Mouse (Mus musculus): ENCODE results near the gene Spcs3. TPM values are rescaled to one million over a fixed set of nuclear protein-coding genes. Genes with fewer than 3 reads are reported as not detected.

Spcs3 gene
- total RNA-seq, 2 experiments from 2014 or later: 170 to 191 TPM

DNA sequence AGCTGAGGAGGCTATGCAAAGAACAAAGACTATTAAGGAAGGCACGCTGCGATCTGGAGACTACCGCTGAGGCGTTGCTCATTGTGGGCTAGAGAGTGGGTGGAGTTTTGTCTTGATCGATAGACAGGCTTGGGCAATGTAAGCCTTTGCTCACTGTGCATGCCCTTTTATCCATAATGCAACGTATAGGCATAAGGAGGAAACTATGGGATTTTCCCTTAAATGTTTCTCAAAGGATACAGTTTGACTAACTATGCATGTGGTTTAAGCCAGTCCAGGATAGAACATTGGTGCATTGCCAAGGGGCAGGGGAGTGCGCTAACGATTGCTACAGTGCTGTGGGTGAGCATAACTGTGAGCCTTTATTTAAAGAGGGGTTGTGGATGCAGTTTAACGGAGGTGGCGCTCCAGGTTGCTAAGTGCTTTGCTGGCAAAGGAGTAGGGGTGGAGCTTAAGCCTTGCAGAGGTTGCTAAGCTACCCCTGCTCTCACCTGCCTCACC, 20.5 kb downstream of the Spcs3 start:
- ATAC-seq (replicated peaks; ENCODE audit: poor library complexity, severe bottlenecking): peak; percentile 58

DNA sequence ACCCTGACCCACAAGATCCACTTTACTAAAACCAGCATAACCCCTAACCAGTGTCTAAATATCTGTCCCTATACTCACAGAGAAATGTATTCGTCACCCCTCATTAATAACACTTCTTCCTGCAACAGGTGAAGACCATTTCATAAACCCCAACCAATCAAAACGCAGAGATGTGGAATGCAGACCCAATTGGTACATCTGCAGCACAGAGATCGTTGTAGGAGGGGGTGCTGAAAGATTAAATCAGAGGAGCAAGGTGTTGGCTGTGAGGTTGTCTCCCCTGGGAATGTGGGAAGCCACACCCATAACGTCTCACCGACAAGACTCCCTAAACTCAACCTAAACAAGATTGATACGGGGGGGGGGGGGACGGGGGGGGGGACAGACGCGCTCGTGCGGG, 21.0 kb downstream of the Spcs3 start:
- ATAC-seq (replicated peaks; ENCODE audit: poor library complexity, severe bottlenecking): no peak; the same call in 1 of the 2 replicates

DNA sequence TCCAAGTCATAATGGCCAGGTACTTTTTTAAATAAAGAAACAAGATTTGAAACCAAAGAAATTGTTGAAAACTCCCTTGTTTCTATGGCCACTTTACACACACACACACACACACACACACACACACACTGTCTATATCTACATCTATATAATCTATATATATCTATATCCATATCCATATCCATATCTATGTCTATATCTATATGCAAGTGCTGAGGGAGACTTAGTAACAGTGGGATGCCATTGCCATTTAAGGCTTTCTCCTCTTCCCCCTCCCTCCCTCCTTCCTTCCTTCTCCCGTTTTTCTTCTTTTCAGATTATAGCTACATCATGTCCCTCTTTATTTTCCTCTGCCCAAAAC, 21.7 kb downstream of the Spcs3 start:
- ATAC-seq (replicated peaks; ENCODE audit: poor library complexity, severe bottlenecking): no peak

DNA sequence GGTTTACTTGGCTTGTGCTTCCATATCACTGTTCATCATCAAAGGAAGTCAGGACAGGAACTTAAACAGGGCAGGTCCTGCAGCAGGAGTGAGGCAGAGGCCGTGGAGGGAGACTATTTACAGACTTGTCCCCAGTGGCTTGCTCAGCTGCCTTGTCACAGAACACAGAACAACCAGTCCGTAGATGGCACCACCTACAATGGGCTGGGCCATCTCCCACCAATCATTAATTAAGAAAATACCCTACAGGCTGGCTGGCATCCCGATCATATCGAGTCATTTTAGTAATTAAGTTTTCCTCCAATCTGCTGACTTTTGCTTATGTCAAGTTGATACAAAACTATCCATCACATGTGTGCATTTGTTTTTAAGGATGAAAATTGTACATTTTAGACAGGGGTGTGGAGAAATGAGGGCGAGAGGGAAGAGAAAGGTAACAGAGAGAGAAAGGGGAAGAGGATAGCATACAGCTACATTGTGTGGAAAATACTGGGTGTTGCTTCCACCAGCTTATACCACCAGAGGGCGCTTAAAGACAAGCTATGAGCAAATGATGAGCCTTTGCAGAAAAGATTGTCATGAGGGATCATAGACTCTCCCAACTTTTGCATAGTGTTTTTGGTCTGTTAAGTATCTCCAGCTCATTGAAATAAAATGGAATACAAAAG, 22.2 kb downstream of the Spcs3 start:
- ATAC-seq (replicated peaks; ENCODE audit: poor library complexity, severe bottlenecking): peak; percentile 83

DNA sequence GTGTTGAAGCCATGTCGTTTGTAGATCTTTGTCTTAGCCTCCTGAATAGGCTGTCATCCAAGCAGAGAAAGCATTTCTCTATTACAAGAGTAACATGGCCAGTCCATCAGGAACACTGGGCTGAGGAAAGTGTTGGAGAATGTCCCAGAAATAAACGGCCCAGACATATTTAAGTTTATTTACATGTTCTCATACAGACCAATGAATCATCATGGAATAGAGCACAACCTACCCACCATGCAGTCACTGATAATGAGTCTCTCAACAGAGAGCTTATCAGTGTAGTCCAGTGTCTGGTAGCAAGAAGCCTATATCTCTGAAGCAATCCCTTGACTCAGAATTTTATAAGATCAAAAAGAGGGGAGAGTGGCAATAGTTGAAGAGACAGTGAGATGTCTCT, 24.7 kb downstream of the Spcs3 start:
- ATAC-seq (replicated peaks; ENCODE audit: poor library complexity, severe bottlenecking): no peak

DNA sequence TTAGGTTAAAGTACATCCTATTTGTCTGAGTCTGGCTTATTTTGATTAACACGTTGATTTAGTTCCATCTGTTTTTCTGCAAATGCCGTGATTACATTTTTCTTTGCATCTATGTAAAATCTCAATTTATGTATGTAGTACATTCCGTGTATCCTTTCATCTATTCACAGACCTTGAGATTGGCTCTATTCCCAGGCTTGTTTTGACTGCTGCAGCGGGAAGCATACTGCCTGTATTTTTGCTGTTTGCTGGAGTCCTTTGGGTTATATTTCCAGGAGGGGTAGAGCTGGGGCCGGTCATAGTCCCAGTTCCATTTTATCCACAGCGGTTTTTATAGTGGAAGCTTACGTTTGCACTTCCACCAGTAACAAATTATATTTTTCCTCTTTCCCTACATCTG, 26.7 kb downstream of the Spcs3 start:
- no peak for ATAC-seq (replicated peaks; ENCODE audit: poor library complexity, severe bottlenecking)

DNA sequence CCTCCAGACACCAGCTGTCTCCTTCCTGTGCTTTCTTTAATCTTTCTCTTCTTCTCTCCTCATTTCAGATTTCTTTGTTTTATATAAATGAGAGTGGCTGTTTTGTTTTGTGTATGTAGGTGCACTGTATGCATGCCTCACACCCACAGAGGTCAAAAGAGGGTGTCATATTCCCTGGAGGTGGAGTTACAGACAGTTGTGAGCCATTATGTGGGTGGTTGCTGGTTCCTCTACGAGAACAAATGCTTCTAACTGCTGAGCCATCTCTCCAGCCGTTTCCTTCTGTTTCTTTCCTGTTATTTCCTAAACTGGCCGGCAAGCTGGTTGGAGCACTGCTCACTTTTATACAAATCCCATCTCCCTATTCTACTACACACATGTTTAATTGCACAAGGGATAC, 35.9 kb downstream of the Spcs3 start:
- ATAC-seq (replicated peaks; ENCODE audit: poor library complexity, severe bottlenecking): no peak

DNA sequence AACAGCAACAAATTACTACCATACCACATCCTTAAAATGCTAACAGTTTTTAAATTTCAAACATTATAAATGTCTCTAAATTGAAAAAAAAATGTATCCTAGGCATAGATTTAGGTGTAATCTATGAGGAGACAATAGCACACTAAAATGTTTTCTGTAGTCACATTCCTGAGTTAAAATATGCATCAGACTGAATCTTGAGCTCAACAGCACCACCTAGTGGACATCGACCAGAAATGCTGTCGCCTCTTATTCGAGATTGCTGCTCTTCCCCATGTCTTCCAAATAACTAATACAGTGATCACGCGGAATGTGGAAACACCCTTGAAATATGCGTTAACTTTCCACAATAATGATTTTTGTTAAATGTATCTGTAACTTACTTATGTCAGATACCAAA, 36.7 kb downstream of the Spcs3 start:
- ATAC-seq (replicated peaks; ENCODE audit: poor library complexity, severe bottlenecking): peak; percentile 83

DNA sequence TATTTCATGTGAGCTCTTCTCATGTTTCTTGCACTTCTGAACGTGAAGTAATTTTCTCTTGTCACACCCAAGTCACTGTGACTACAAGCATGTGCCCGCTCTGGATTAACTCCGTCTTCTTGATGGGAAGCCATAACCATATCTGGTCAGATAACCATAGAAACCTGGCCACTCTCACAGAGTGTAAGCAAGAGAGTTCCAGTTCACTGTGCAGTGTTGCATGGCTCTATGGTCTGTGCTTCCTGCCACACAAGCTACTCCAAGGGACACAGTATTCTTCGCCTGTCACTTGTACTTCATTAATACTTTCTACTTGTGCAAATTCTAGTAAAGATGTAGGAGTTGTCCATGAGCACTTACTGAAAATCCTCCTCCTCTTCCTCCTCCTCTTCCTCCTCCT, 37.9 kb downstream of the Spcs3 start:
- ATAC-seq (replicated peaks; ENCODE audit: poor library complexity, severe bottlenecking): no peak

DNA sequence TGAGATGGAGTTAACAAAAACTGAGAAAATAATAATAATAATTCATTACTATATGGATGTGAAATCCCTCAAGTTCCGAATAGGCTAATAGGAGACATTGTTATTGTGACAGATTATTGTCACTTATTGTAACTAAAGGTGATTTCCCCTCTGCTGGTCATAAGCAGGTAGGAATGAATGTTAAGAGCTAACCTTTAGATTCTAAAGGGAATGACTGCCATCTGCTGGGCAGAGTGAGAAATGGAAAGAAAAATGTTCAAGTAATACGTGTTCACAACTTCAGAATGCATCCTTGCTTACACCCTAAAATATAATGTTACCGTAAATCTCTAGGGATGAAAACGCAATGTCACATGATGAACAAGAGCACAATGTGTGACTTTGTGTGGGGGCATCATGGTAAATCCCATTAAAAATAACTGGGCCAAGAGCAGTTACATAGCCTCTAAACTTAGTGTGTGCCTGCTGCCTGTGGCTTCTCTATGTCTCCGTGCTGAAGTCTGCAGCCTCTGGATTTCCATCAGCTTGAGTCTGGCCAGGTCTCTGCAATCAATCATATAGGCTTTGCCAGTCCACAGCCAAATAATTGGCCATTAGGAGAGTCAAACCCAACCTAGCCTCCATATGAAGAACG, 38.6 kb downstream of the Spcs3 start:
- ATAC-seq (replicated peaks; ENCODE audit: poor library complexity, severe bottlenecking): peak; percentile 78

DNA sequence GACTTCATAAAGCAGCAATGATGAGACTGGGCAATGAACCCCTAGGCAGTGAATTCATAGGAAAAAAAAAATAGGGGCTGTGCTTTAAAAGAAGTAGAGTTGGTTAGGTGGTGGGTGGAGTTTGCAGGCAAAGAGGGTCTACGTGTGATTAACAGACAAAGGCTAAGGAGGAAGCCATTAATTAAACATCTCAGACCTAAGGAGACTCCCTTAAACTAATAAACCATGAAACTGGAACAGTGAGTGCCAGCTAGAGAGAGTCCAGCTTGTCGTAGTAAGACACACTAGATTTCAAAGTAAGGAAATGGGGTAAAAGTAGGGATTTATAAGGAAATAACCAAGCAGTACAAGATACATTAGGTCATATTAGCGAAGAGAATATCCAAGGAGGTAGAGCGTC, 41.4 kb downstream of the Spcs3 start:
- ATAC-seq (replicated peaks; ENCODE audit: poor library complexity, severe bottlenecking): no peak

DNA sequence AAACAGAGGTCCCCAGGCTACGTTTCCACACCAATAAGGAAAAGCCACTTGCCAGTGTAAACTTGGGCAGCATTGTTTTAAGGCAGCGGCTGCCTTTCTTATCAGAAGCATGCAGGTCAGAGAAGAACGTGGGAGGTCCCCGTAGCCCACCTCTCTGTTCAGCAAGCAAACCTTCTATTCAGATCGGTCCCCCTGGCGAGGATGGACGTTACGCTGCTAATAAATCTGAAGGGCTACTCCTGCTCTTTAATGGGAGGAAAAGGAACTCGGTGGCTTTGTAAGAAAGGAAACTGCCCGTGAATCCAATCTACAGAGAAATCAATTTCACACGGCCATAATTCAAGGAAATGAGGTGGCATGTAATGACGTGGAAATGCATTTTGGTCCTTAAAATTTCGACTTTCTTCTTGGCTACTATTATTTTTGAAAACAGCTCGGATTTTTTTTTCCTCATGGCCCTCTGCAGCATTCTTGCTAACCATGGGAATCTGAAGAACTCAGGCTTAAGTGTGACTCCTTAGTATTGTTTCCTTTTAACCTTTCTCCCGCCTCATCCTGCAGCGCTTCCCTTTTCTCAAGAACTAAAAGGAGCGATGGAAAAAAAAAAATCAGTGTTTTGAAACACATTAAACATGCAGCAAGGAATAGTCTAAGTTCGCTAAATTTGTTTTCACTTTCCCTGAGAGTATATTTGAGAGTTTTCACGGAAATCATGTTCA, 43.1 kb downstream of the Spcs3 start:
- ATAC-seq (replicated peaks; ENCODE audit: poor library complexity, severe bottlenecking): no peak; the same call in 1 of the 2 replicates

Other genes with a start within 250 kb of the Spcs3 start
- gene Asb5, start 418 bp downstream of the Spcs3 start, total RNA-seq (2014; fragmentation: Nextera tagmentation): 3.2 TPM in 1 of 2 replicates, not detected in the other
- gene Asb5, start 418 bp downstream of the Spcs3 start, total RNA-seq (2017): 0.43 TPM in 1 of 2 replicates, not detected in the other
- gene Spata4, start 70.8 kb upstream of the Spcs3 start, total RNA-seq (2014; fragmentation: Nextera tagmentation): not detected in 2 replicates
- gene Spata4, start 70.8 kb upstream of the Spcs3 start, total RNA-seq (2017): not detected in 2 replicates